Mouse (Mus musculus): Measurements from ENCODE around the gene Tec. TPM values are rescaled to one million over a fixed set of nuclear protein-coding genes. Genes with fewer than 3 reads are reported as not detected.

Tec gene
- total and polyA plus RNA-seq, 3 experiments, result 7.9 to 25.9 (median 20.1) TPM

GRCm38 (mm10) chr5:72864654-72865178 lies 3.6 kb downstream of the Tec start:
- no peak for TF ChIP-seq SIN3A (IDR thresholded peaks at IDR 0.05; ENCODE audit: low read length)
- no peak for TF ChIP-seq E2F4 (IDR thresholded peaks at IDR 0.05; ENCODE audit: insufficient replicate concordance, low read depth, low read length)
- TF ChIP-seq JUND (conservative IDR thresholded peaks at IDR 0.05; ENCODE audit: low read depth, low read length), result no peak
- no peak for TF ChIP-seq ZNF384 (IDR thresholded peaks at IDR 0.05; ENCODE audit: low read depth, low read length)
- TF ChIP-seq ZC3H11A (IDR thresholded peaks at IDR 0.05; ENCODE audit: low read depth, low read length), result no peak
- TF ChIP-seq IRF4 (IDR thresholded peaks at IDR 0.05; ENCODE audit: low read depth, low read length), result no peak
- no peak for TF ChIP-seq ELF1 (IDR thresholded peaks at IDR 0.05; ENCODE audit: low read depth, low read length)
- no peak for TF ChIP-seq MAFK (IDR thresholded peaks at IDR 0.05; ENCODE audit: insufficient replicate concordance, low read length)
- no peak for TF ChIP-seq NELFE (IDR thresholded peaks at IDR 0.05; ENCODE audit: low read depth, low read length)
- TF ChIP-seq POLR2AphosphoS2 (IDR thresholded peaks at IDR 0.05; ENCODE audit: low read depth, low read length), result no peak
- no peak for TF ChIP-seq MXI1 (IDR thresholded peaks at IDR 0.05; ENCODE audit: low read depth, low read length)
- TF ChIP-seq ETS1 (conservative IDR thresholded peaks at IDR 0.05; ENCODE audit: low read depth, low read length), result no peak
- no peak for TF ChIP-seq POLR2A (IDR thresholded peaks at IDR 0.05; ENCODE audit: low read depth, low read length)
- no peak for TF ChIP-seq CTCF (conservative IDR thresholded peaks at IDR 0.05 in 1 of 2, IDR thresholded peaks at IDR 0.05 in 1 of 2; ENCODE audit: low read depth in 2 of 2, low read length in 2 of 2)
- TF ChIP-seq EP300 (IDR thresholded peaks at IDR 0.05; ENCODE audit: low read length), result no peak
- no peak for TF ChIP-seq PAX5 (IDR thresholded peaks at IDR 0.05; ENCODE audit: low read length)
- TF ChIP-seq MYC (IDR thresholded peaks at IDR 0.05; ENCODE audit: low read depth, low read length), result no peak
- no peak for TF ChIP-seq USF2 (conservative IDR thresholded peaks at IDR 0.05; ENCODE audit: low read depth, low read length)
- TF ChIP-seq TBP (conservative IDR thresholded peaks at IDR 0.05; ENCODE audit: low read depth, low read length), result no peak
- no peak overlapping the region for H3K4me3 ChIP-seq (replicated peaks in 1 of 3; ENCODE audit: low read depth in 2 of 3, low read length in 2 of 3, poor library complexity in 1 of 3)
- H3K4me2 ChIP-seq (ENCODE audit: insufficient read depth, low read depth, poor library complexity, severe bottlenecking), result no peak overlapping the region
- peaks cover 17 to 76% of the 10 kb centered on the region in 2 experiments for H3K4me1 ChIP-seq (ENCODE audit: control insufficient read depth in 1 of 2, insufficient read depth in 2 of 2)
- no peaks in the 10 kb centered on the region for H3K27me3 ChIP-seq (replicated peaks)
- in situ Hi-C loops (cut with MboI; ENCODE audit: low pct_ligation_motif_present, low pct_unique_long_range_greater_than_20kb, low sequenced_read_pairs), result no loop called here
- dilution Hi-C loops (cut with MboI; ENCODE audit: extremely low pct_ligation_motif_present, extremely low pct_unique_long_range_greater_than_20kb, low sequenced_read_pairs), result no loop called here
- H3K27ac ChIP-seq (ENCODE audit: insufficient read depth, low read depth), result no peak overlapping the region
- H3K79me2 ChIP-seq (replicated peaks; ENCODE audit: control insufficient read depth, extremely low read depth, insufficient read depth, poor library complexity, severe bottlenecking), result no peaks in the 10 kb centered on the region; the same call in 1 of the 2 replicates
- peaks cover 3% of the 10 kb centered on the region for H3K9me3 ChIP-seq (replicated peaks; ENCODE audit: low read length)
- no peak overlapping the region for H3K9ac ChIP-seq (ENCODE audit: insufficient read depth, low read depth)
- peaks cover 0 to 16% of the 10 kb centered on the region in 2 experiments for H3K36me3 ChIP-seq (replicated peaks in 1 of 2; ENCODE audit: control insufficient read depth in 1 of 2, insufficient read depth in 1 of 2, low read length in 1 of 2)
- no peak for DNase-seq (ENCODE audit: extremely low read depth)

DNA sequence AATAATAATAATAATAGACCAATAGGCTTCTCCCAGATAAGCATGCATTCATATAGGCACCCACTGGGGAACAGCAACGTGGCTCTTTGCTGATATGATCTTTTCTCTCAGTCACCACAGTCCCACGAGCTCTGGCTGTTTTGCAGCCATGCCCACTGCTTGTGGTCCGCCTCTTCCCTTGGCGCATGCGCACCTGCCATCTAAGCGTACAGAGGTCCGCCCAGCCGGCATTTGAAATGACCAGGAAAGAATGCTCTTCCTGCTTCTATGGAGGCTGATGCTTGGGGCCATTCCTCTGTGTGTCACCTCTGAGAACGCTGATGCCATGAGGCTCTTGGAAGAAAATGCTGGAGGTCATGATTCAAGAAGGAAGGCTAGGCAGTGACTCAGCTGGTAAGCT lies 5.1 kb downstream of the Tec start:
- dilution Hi-C loops (cut with MboI; ENCODE audit: extremely low pct_ligation_motif_present, extremely low pct_unique_long_range_greater_than_20kb, low sequenced_read_pairs) (no loop called here), in situ Hi-C loops (cut with MboI; ENCODE audit: low pct_ligation_motif_present, low pct_unique_long_range_greater_than_20kb, low sequenced_read_pairs) (no loop called here)
- H3K4me1 ChIP-seq (ENCODE audit: control insufficient read depth in 1 of 2, insufficient read depth in 2 of 2), result peaks cover 9 to 74% of the 10 kb centered on the region in 2 experiments; a peak in 3 of 4 replicates
- H3K4me2 ChIP-seq (ENCODE audit: insufficient read depth, low read depth, poor library complexity, severe bottlenecking), result no peak overlapping the region
- H3K4me3 ChIP-seq (replicated peaks in 1 of 3; ENCODE audit: low read depth in 2 of 3, low read length in 2 of 3, poor library complexity in 1 of 3), result no peak overlapping the region
- H3K36me3 ChIP-seq (replicated peaks in 1 of 2; ENCODE audit: control insufficient read depth in 1 of 2, insufficient read depth in 1 of 2, low read length in 1 of 2), result peaks cover 0 to 31% of the 10 kb centered on the region in 2 experiments
- peaks cover 14% of the 10 kb centered on the region for H3K9me3 ChIP-seq (replicated peaks; ENCODE audit: low read length)
- TF ChIP-seq POLR2AphosphoS2 (IDR thresholded peaks at IDR 0.05; ENCODE audit: low read depth, low read length), result no peak
- no peak for TF ChIP-seq UBTF (IDR thresholded peaks at IDR 0.05; ENCODE audit: low read depth, low read length)
- no peak for TF ChIP-seq E2F4 (IDR thresholded peaks at IDR 0.05; ENCODE audit: insufficient replicate concordance, low read depth, low read length)
- TF ChIP-seq ELF1 (IDR thresholded peaks at IDR 0.05; ENCODE audit: low read depth, low read length), result no peak
- no peak for TF ChIP-seq HCFC1 (IDR thresholded peaks at IDR 0.05; ENCODE audit: low read depth, low read length)
- TF ChIP-seq RAD21 (IDR thresholded peaks at IDR 0.05; ENCODE audit: low read depth, low read length), result no peak
- no peak for TF ChIP-seq MYC (IDR thresholded peaks at IDR 0.05; ENCODE audit: low read depth, low read length)
- no peak for TF ChIP-seq SIN3A (IDR thresholded peaks at IDR 0.05; ENCODE audit: low read length)
- no peak for TF ChIP-seq NRF1 (IDR thresholded peaks at IDR 0.05; ENCODE audit: low read depth, low read length)
- no peaks in the 10 kb centered on the region; the same call in 1 of the 2 replicates for H3K79me2 ChIP-seq (replicated peaks; ENCODE audit: control insufficient read depth, extremely low read depth, insufficient read depth, poor library complexity, severe bottlenecking)
- no peak overlapping the region for H3K9ac ChIP-seq (ENCODE audit: insufficient read depth, low read depth)
- no peak overlapping the region for H3K27ac ChIP-seq (ENCODE audit: insufficient read depth, low read depth)
- H3K27me3 ChIP-seq (replicated peaks), result no peaks in the 10 kb centered on the region
- DNase-seq (ENCODE audit: extremely low read depth), result no peak

Measured in CH12.LX (cell line).